Mouse (Mus musculus): ENCODE measurements at regions not wholly inside any gene's neighbourhood (a gene's known extent, or its start where the extent isn't known, plus 50 kb on each side); places are given as distances from the start of the nearest gene placed in this dataset.

DNA sequence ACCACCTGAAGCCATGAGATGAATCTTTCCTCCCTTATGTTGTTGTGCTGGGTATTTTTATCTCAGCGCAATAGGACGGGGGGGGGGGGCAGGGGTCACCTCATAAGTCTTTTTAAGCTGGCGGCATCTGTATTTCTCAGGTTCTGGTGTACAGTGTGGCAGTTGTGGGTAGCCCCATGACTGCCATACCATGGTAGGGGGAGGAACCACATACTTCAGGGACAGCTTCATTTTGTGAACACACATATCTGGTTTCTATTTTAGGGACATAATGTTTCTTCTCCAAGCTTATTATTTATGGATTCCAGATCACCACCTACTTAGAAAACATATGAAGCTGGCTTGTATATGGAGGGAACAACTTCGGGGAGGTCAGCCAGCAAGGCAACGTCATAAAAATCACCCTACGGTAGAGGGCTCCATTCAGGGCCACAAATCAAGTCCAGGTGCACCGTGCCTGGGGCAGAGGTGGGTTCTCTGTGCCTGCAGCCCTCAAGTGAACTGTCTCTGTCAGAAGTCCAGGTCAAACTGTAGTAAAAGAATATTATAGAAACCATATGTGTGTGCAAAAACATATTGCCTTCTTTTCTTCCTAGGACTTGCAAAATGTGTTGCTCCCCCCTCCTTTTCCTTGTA is 130.9 kb downstream of the Hhipl2 start:
- no peak for TF ChIP-seq CTCF (IDR thresholded peaks at IDR 0.05)
- TF ChIP-seq POLR2A (IDR thresholded peaks at IDR 0.05; ENCODE audit: insufficient read depth, low read depth, low read length) = no peak
